Mouse (Mus musculus): ENCODE measurements around the gene Anapc11. TPM values are rescaled to one million over a fixed set of nuclear protein-coding genes. Genes with fewer than 3 reads are reported as not detected.

Gene Anapc11
- polyA plus RNA-seq, 1 experiment from 2014 or later, result 218 TPM

DNA sequence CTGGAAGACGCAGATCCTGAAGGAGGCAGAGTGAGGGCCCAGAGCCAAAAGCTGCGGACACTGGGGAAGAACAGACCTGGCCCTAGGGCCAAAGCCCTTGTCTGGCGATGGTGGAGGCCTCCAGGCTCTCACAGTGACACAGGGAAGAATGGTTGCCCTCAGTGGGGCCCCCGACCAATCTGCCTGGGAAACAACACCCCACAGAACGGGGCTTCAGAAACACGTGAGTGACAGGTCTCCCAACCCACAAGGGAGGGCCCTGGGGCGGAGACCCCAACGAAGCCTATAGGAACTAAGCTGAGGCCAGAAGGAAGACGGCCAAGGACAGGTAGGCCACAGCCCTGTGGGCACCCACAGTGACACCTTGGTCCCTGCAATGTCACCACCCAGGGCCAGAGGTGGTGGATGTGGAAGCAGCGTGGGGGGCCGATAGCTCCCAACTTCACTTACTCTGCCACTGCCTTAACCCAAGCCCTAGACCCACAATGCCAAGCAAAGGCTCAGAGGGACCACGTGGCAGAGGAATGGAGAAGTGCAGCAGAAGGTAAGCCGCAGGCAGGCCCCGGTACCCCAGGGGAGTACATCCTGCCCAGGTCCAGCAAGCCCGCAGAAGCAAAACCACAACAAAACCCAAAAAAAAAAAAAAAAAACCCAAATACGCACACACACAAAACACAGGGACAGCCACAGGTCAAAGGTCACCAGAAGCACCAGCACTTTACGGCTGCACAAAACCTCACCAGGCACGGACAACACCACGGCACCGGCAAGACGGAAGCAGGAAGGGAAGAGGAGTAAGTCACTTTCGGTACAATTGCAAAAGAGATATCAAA lies 29.5 kb downstream of the Anapc11 start:
- Histone ChIP-seq H3K27me3 (ENCODE audit: poor library complexity, severe bottlenecking) (no peaks in the 10 kb centered on the region), H3K36me3 (replicated peaks) (peaks cover 51% of the 10 kb centered on the region), H3K4me1 (peaks cover 72% of the 10 kb centered on the region), H3K4me3 (no peak overlapping the region; the same call in 1 of the 2 replicates), H3K9me3 (no peaks in the 10 kb centered on the region), H3K27ac (no peak overlapping the region)
- DNase-seq (ENCODE audit: extremely low spot score, low spot score), result no peak
- 86% methylated on average over 22 of the region's 22 CpGs for WGBS

DNA sequence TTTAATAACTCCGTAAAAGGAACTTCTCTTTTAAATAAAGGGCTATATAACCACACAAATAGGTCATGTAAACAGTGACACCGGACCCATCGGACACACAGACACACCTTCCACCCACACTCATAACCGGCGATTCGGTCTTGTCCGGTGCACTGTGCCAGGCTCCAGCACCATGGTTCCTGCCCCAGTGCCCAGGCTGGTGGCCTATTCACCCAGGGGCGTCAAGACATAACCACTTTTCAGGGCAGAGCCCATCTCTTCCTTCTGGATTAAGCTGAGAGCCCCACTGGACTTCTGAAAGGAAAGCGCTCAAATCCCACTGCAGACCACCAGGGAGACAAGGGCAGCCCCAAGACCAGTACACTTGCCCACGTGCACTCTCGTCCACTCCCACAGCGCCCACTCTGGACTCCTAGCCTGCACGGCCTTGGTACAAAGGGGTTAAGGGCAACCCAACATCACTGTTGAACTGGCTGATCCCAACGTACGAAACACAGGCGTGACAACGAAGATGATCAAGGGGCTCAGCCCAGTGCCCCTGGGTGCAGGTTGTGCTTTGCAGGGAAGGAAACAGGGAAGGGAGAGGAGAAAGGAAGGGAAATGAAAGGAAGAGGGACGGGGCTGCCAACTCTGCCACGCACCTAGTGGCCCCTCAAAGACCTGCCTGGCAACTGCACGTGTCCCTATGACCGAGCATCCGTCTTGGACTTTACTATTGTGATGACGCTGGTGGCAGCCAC lies 30.6 kb downstream of the Anapc11 start:
- Histone ChIP-seq H3K27ac (no peak overlapping the region), H3K36me3 (replicated peaks) (peaks cover 42% of the 10 kb centered on the region), H3K9me3 (no peaks in the 10 kb centered on the region), H3K27me3 (ENCODE audit: poor library complexity, severe bottlenecking) (no peaks in the 10 kb centered on the region), H3K4me3 (peak overlapping the region; percentile 96; the same call in 1 of the 2 replicates), H3K4me1 (peaks cover 73% of the 10 kb centered on the region)
- DNase-seq (ENCODE audit: extremely low spot score, low spot score), result no peak
- WGBS, result 96% methylated on average over 23 of the region's 23 CpGs

DNA sequence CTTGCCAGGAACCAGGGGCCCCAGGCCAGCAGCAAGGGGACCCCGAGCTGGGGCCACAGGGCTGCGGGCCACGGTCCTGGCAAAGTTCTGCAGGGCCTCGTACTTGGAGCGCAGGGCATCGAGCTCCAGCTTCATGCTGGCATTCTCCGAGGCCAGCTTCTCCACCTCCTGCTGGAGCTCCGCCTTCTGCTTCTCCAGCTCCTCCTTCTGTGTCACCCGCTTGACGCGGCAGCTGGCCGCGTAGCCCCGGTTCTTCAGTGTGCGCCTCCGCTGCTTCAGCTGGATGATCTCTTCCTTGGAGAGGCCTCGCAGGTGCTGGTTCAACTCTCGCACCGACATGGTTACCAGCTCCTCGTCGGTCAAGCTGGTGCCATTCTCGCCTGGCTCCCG lies 31.1 kb downstream of the Anapc11 start:
- peak overlapping the region; percentile 96; the same call in 1 of the 2 replicates for H3K4me3 ChIP-seq
- no peaks in the 10 kb centered on the region for H3K27me3 ChIP-seq (ENCODE audit: poor library complexity, severe bottlenecking)
- DNase-seq (ENCODE audit: extremely low spot score, low spot score), result no peak
- H3K27ac ChIP-seq, result peak overlapping the region; percentile 62; the same call in 1 of the 2 replicates
- WGBS, result 82% methylated on average over 23 of the region's 23 CpGs
- H3K9me3 ChIP-seq, result no peaks in the 10 kb centered on the region
- H3K36me3 ChIP-seq (replicated peaks), result peaks cover 42% of the 10 kb centered on the region
- H3K4me1 ChIP-seq, result peaks cover 73% of the 10 kb centered on the region

DNA sequence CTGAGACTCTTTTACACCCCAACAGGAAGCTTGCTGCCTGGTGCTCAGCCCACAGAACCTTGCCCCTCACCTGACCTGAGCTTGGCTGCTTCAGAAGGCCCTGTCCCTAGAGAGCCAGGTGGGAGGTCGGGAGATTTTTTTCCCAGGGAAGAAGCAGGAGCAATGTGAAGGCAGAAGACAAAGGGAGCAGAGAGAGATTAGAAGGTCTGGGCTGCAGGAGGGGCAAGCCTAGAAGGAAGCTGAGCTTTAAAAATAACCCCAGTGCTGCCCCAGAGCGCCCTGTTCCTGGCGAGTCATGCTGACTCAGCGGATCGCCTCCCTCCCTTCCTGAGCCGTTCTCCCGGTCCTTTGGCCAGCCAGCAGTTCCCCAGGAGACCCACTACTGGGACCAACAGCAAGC lies 31.7 kb downstream of the Anapc11 start:
- DNase-seq (ENCODE audit: extremely low spot score, low spot score), result no peak
- peak overlapping the region; percentile 62 for H3K27ac ChIP-seq
- H3K4me3 ChIP-seq, result peak overlapping the region; percentile 96
- 25% methylated on average over 7 of the region's 7 CpGs for WGBS
- H3K36me3 ChIP-seq (replicated peaks), result peaks cover 42% of the 10 kb centered on the region
- H3K9me3 ChIP-seq, result no peaks in the 10 kb centered on the region
- no peaks in the 10 kb centered on the region for H3K27me3 ChIP-seq (ENCODE audit: poor library complexity, severe bottlenecking)
- peaks cover 72% of the 10 kb centered on the region for H3K4me1 ChIP-seq

DNA sequence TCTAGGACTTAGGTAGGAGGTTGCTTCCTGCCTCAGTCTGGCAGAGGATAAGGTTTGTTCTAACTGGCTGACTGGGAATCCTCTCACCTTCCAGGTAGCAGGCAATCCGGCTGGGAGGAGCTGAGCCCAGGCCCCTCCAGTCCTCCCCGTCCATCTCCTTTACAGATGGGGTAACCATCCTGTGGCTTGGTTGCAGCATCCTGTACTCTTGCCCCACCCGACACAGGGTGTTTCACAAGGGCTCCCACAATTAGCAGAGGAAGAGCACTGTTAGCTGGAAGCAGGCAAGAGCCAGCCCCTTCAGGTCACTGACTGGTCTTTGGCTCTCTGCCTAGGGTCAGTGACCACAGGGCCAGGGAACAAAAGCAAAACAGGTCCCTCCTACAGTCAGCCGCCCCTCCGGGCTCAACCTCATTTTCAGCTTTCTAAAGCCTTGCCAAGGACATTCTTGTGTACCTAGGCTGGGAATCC lies 32.2 kb downstream of the Anapc11 start:
- H3K4me1 ChIP-seq, result peaks cover 66% of the 10 kb centered on the region

DNA sequence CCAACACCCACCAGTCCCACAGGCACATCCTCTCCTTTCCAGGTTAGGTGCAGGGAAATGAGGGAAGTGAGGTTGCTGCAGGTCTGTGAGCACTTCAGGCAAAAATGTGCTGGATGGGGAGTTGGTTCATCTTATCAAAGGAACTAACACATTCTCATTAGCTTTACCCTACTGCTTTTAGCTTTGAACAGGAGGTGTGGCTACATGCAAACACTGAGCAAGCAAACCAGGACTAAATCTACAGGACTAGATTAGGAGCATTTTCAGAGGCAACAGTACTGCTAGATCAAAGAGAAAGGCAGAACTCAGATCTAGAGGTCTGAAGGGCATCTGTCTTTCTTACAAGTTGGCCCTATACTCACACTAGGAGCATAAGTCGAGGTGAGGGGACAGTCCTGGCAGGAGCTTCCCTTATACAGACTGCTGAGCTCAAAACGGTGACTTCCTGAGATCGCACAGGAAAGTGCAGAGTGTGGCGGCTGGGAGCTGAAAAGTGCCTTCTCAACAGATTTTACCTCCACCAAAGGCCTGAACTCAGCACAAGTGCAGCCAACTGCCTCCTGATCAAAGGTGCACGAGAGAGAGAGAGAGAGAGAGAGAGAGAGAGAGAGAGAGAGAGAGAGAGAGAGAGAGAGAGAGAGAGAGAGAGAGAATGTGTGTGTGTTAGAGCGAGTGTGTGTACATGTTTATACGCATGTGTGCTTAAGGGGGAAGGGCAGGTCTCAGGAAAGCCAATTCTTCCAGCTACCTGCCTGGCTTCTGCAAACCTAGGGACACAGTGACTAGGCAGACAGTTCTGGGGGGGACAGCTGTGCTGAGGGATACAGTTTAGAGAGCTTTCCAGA lies 32.9 kb downstream of the Anapc11 start:
- Histone ChIP-seq H3K36me3 (replicated peaks) (peaks cover 41% of the 10 kb centered on the region), H3K27ac (peak overlapping the region; percentile 97), H3K4me1 (peaks cover 63% of the 10 kb centered on the region), H3K27me3 (ENCODE audit: poor library complexity, severe bottlenecking) (no peaks in the 10 kb centered on the region), H3K4me3 (peak overlapping the region; percentile 96), H3K9me3 (no peaks in the 10 kb centered on the region)
- no peak for DNase-seq (ENCODE audit: extremely low spot score, low spot score)
- WGBS, result 54% methylated on average over 7 of the region's 7 CpGs

More for the DNA sequence above, 32.2 kb downstream of the Anapc11 start:
- Histone ChIP-seq H3K27ac (peak overlapping the region; percentile 62), H3K9me3 (no peaks in the 10 kb centered on the region), H3K27me3 (ENCODE audit: poor library complexity, severe bottlenecking) (no peaks in the 10 kb centered on the region), H3K36me3 (replicated peaks) (peaks cover 42% of the 10 kb centered on the region), H3K4me3 (peak overlapping the region; percentile 96)
- WGBS, result 40% methylated on average over 5 of the region's 5 CpGs
- DNase-seq (ENCODE audit: extremely low spot score, low spot score), result no peak

DNA sequence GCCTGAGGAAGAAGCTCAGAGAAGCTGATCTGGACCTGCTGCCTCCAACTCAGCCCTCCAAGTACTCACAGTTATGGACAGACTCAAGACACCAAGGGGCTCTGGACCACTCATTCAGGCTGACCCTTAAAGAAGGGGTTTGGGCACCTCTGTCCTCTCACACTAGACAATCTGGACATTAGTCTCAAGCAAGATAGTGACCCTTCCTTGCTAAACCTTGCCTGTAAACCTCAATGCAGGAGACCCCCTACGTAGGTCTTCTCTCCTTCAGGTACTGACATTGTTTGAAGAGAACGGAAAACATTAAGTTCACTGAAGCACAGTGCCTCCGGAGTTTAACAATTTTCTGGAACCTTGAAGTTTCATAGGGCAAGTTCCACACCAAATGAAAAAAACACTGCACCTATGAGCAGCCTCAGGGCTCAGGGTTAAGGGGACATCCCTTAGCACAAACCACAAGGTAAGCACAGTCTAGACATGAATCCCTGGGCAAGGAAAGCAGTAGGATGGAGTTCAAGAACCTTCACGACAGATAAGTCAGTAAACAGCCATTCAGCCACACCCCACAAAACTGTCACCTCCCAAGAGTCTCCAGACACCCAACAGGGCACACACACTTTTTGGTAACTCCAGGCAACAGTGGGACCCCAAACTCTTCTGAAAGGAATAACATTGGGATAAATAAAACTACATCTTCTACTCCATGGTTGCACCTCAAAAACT lies 33.7 kb downstream of the Anapc11 start:
- 71% methylated on average over 4 of the region's 4 CpGs for WGBS
- peak overlapping the region; percentile 96 for H3K4me3 ChIP-seq
- H3K4me1 ChIP-seq, result peaks cover 68% of the 10 kb centered on the region
- H3K27me3 ChIP-seq (ENCODE audit: poor library complexity, severe bottlenecking), result no peaks in the 10 kb centered on the region
- no peak for DNase-seq (ENCODE audit: extremely low spot score, low spot score)
- peaks cover 33% of the 10 kb centered on the region for H3K36me3 ChIP-seq (replicated peaks)
- no peaks in the 10 kb centered on the region for H3K9me3 ChIP-seq
- H3K27ac ChIP-seq, result peak overlapping the region; percentile 97

DNA sequence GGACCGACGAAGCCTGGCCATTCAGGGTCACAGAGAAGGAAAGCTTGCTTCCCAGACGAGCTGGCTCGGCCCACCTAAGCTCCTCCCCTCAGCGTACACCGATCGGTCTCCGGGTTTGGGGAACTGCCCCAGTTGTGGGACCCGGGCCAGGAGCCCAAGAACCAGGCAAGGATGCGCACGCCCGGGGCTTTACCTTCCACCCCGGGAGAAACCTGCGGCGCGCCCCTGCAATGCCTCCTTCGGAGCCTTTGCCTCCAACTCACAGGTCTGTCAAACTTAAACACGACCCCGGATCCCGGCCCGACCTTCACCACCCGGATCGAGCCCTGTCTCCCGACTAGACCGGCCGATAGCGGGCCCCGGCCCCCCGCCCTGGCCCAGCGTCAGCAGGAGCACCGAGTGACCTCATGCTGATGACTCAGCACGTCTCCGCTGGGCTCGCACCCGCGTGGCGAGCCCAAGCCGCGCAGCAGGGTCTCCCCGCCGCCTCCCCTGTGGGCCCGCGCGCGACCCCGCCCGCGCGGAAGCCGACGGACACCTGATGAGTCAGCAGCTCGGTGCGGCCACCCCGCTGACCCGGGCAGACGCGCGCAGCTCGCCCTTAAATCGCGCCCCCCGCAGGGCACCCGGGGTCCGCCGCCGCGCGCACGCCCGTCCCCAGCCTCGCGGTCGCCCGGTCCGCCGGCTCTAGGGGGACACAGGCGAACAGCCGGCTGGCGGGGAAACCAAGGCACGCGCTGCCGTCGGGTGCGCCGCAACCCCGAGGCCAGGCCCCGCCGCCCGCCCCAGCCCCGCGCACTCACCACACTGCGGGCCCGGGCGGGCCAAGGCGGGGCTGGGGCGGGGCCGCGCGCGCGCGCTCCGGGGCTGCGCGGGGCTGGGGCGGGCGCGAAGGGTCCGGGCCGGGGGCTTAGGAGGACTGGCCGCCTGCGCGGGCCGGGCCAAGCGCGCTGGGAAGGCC lies 34.6 kb downstream of the Anapc11 start:
- peak overlapping the region; percentile 96 for H3K4me3 ChIP-seq
- H3K36me3 ChIP-seq (replicated peaks), result peaks cover 23% of the 10 kb centered on the region
- H3K9me3 ChIP-seq, result no peaks in the 10 kb centered on the region
- peak overlapping the region; percentile 97 for H3K27ac ChIP-seq
- no peaks in the 10 kb centered on the region for H3K27me3 ChIP-seq (ENCODE audit: poor library complexity, severe bottlenecking)
- WGBS, result under 1% methylated on average over 115 of the region's 116 CpGs
- H3K4me1 ChIP-seq, result peaks cover 69% of the 10 kb centered on the region
- peak; percentile 65 for DNase-seq (ENCODE audit: extremely low spot score, low spot score)

DNA sequence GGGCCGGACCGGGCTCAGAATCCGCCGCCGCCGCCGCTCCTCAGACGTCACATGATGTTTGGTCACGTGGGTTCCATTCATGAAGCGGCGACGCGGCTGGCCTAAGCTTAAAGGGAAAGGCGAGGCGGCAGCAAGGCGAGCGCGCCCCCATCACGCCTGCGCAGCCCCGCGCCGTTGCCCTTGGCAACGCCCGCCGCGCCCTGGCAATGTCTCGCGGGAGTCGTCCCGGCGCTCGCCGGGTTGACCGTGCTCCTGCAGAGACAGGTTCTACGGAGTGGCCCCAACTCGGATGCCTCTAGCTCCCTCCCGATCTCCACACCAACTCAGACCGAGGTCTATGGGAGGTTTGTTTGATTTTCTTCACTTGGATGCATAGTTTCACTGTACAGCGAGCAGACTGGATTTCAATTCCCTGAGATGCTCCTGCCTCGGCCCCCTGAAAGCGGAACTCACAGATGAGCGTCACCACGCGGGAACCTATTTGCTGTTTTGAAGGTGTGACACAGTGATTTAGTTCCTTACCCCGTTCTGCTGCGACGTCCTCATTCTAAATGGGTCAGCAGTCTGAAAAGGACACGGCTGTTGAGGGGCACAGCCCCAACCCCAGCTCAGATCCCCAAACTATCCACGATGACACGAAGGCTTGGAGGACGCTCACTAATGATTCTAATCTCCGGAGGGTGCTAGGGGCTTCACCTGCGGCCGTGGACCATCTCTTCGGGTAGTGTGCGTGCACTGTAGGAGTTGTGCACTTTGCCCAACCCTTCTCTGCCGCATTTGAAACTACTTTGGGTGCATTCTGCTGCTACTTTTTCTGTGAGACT lies 35.5 kb downstream of the Anapc11 start, which contains the start of gene Mafg:
TSS of gene Mafg (minus strand) at position 81 of the 824 bp plus-strand sequence.
- H3K4me1 ChIP-seq, result peaks cover 69% of the 10 kb centered on the region
- H3K4me3 ChIP-seq, result peak within 1 kb of the TSS; percentile 96
- peak within 1 kb of the TSS; percentile 97 for H3K27ac ChIP-seq
- H3K36me3 ChIP-seq (replicated peaks), result peaks cover 17% of the 10 kb centered on the region
- peak; percentile 94 for DNase-seq (ENCODE audit: extremely low spot score, low spot score)
- H3K27me3 ChIP-seq (ENCODE audit: poor library complexity, severe bottlenecking), result no peaks in the 10 kb centered on the region
- H3K9me3 ChIP-seq, result no peaks in the 10 kb centered on the region
- 11% methylated on average over 58 of the region's 58 CpGs for WGBS

DNA sequence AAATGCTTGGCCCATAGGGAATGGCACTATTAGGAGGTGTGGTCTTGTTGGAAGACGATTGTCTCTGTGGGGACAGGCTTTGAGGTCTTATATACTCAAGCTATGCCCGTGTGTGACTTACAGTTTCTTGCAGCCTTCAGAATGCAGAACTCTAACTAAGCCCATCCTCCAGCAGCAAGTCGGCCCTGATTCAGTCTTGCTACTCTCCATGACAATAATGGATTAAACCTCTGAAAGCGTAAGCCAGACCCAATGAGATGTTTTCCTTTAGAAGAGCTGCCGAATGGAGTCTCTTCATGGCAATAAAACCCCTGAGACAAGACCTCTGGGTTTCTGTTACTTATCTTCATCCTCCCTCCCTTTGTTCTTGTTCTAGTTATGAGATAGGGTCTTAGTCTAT lies 36.6 kb downstream of the Anapc11 start:
- peak overlapping the region; percentile 96; the same call in 1 of the 2 replicates for H3K4me3 ChIP-seq
- H3K4me1 ChIP-seq, result peaks cover 58% of the 10 kb centered on the region
- DNase-seq (ENCODE audit: extremely low spot score, low spot score), result no peak
- H3K27me3 ChIP-seq (ENCODE audit: poor library complexity, severe bottlenecking), result no peaks in the 10 kb centered on the region
- no peaks in the 10 kb centered on the region for H3K9me3 ChIP-seq
- H3K36me3 ChIP-seq (replicated peaks), result peaks cover 6% of the 10 kb centered on the region
- no peak overlapping the region for H3K27ac ChIP-seq
- 84% methylated on average over 5 of the region's 5 CpGs for WGBS
